Mouse (Mus musculus): ENCODE data around the gene Rtn4. TPM values are rescaled to one million over a fixed set of nuclear protein-coding genes. Genes with fewer than 3 reads are reported as not detected.
A peak's percentile ranks its signal among the peaks of the same experiment; 100 is the strongest.

Rtn4 gene
- total and polyA plus RNA-seq, 3 experiments = 95.8 to 224 (median 168) TPM

GRCm38 (mm10) chr11:29686176-29686575, 6.6 kb upstream of the Rtn4 start (continued):
- TF ChIP-seq KAT2A (IDR thresholded peaks at IDR 0.05; ENCODE audit: insufficient replicate concordance, low read length) (no peak), ZKSCAN1 (IDR thresholded peaks at IDR 0.05; ENCODE audit: borderline replicate concordance, low read depth, low read length) (no peak), JUND (conservative IDR thresholded peaks at IDR 0.05; ENCODE audit: low read depth, low read length) (no peak), MAX (IDR thresholded peaks at IDR 0.05; ENCODE audit: low read length) (peak; percentile 99), NELFE (IDR thresholded peaks at IDR 0.05; ENCODE audit: low read depth, low read length) (no peak), MAZ (IDR thresholded peaks at IDR 0.05; ENCODE audit: low read depth, low read length) (no peak), GABPA (IDR thresholded peaks at IDR 0.05; ENCODE audit: insufficient replicate concordance, low read depth, low read length) (no peak), BHLHE40 (IDR thresholded peaks at IDR 0.05; ENCODE audit: low read depth, low read length) (peak; percentile 84), CTCF (conservative IDR thresholded peaks at IDR 0.05 in 1 of 2, IDR thresholded peaks at IDR 0.05 in 1 of 2; ENCODE audit: low read depth in 2 of 2, low read length in 2 of 2) (no peak), TCF12 (IDR thresholded peaks at IDR 0.05; ENCODE audit: low read depth, low read length) (no peak), ETS1 (conservative IDR thresholded peaks at IDR 0.05; ENCODE audit: low read depth, low read length) (no peak), UBTF (IDR thresholded peaks at IDR 0.05; ENCODE audit: low read depth, low read length) (no peak), SMC3 (IDR thresholded peaks at IDR 0.05; ENCODE audit: low read depth, low read length) (no peak), CHD1 (IDR thresholded peaks at IDR 0.05; ENCODE audit: low read depth, low read length) (no peak)

- no peaks in the 10 kb centered on the region for H3K9me3 ChIP-seq (replicated peaks; ENCODE audit: low read length)
- no peak overlapping the region for H3K27ac ChIP-seq (ENCODE audit: insufficient read depth, low read depth)
- peaks cover 14% of the 10 kb centered on the region for H3K79me2 ChIP-seq (replicated peaks; ENCODE audit: control insufficient read depth, extremely low read depth, insufficient read depth, poor library complexity, severe bottlenecking)
- no peak for DNase-seq (ENCODE audit: extremely low read depth)
- H3K4me1 ChIP-seq (ENCODE audit: control insufficient read depth in 1 of 2, insufficient read depth in 2 of 2) = peaks cover 0 to 20% of the 10 kb centered on the region in 2 experiments; a peak in 2 of 4 replicates
- H3K36me3 ChIP-seq (replicated peaks in 1 of 2; ENCODE audit: control insufficient read depth in 1 of 2, insufficient read depth in 1 of 2, low read length in 1 of 2) = peaks cover 0 to 6% of the 10 kb centered on the region in 2 experiments
- H3K4me2 ChIP-seq (ENCODE audit: insufficient read depth, low read depth, poor library complexity, severe bottlenecking) = no peak overlapping the region
- TF ChIP-seq IRF4 (IDR thresholded peaks at IDR 0.05; ENCODE audit: low read depth, low read length) (no peak), CHD1 (IDR thresholded peaks at IDR 0.05; ENCODE audit: low read depth, low read length) (no peak), CHD2 (IDR thresholded peaks at IDR 0.05; ENCODE audit: low read length) (no peak), CTCF (conservative IDR thresholded peaks at IDR 0.05 in 1 of 2, IDR thresholded peaks at IDR 0.05 in 1 of 2; ENCODE audit: low read depth in 2 of 2, low read length in 2 of 2) (no peak), RAD21 (IDR thresholded peaks at IDR 0.05; ENCODE audit: low read depth, low read length) (no peak), MAZ (IDR thresholded peaks at IDR 0.05; ENCODE audit: low read depth, low read length) (no peak), NRF1 (IDR thresholded peaks at IDR 0.05; ENCODE audit: low read depth, low read length) (no peak), MAX (IDR thresholded peaks at IDR 0.05; ENCODE audit: low read length) (no peak), KAT2A (IDR thresholded peaks at IDR 0.05; ENCODE audit: insufficient replicate concordance, low read length) (no peak), PAX5 (IDR thresholded peaks at IDR 0.05; ENCODE audit: low read length) (no peak), USF1 (IDR thresholded peaks at IDR 0.05; ENCODE audit: low read depth, low read length) (no peak), ZC3H11A (IDR thresholded peaks at IDR 0.05; ENCODE audit: low read depth, low read length) (no peak), ZNF384 (IDR thresholded peaks at IDR 0.05; ENCODE audit: low read depth, low read length) (no peak), UBTF (IDR thresholded peaks at IDR 0.05; ENCODE audit: low read depth, low read length) (no peak), E2F4 (IDR thresholded peaks at IDR 0.05; ENCODE audit: insufficient replicate concordance, low read depth, low read length) (no peak)
- H3K9ac ChIP-seq (ENCODE audit: insufficient read depth, low read depth) = no peak overlapping the region
- in situ Hi-C loops (cut with MboI; ENCODE audit: low pct_ligation_motif_present, low pct_unique_long_range_greater_than_20kb, low sequenced_read_pairs) = loop anchor here (5.0 to 10.0 kb wide), 4 partner anchors 49 to 417 kb away; partner anchors contain the start of genes Clhc1 and Rps27a
- no peaks in the 10 kb centered on the region for H3K27me3 ChIP-seq (replicated peaks)
- H3K4me3 ChIP-seq (replicated peaks in 1 of 3; ENCODE audit: low read depth in 2 of 3, low read length in 2 of 3, poor library complexity in 1 of 3) = no peak overlapping the region
- dilution Hi-C loops (cut with MboI; ENCODE audit: extremely low pct_ligation_motif_present, extremely low pct_unique_long_range_greater_than_20kb, low sequenced_read_pairs) = no loop called here
Measured at GRCm38 (mm10) chr11:29691556-29691955, 1.2 kb upstream of the Rtn4 start.
